Mouse (Mus musculus) A20 (cell line): ENCODE data around the gene Gm5741.
"Not testable (repeated sequence)": the region's sequence is repeated elsewhere in the genome, so short reads cannot be mapped to it uniquely, and the experiment has no call there.

ENCODE experiments used
- DNase-seq: peaks from one replicate; pipeline ENCODE4 v3.0.0-alpha.2; 2011; ENCODE audit warnings: low read depth, low spot score

Gm5741 gene

DNA sequence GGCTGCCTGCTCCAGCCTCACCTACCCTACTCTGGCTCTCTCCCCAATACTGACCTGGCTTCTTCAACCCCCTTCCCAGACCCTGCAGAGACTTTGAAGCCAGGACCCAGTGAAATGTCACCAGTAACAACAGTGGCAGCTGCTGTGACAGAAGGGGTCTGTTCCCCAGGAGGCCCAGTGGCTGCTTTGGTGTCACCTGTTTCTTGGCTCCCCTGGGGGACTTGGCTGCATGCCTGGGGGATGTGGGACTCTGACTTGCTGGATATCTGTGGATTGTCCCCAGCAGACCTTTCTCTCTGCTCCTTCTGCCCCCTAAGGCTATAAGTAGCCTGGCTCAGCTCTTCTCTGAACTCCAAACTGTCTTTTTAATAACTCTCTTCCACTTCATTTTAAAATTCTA lies at the start of gene Gm5741:
TSS of gene Gm5741 (minus strand) at position 1 of the 400 bp plus-strand sequence.
- DNase-seq: no peak

DNA sequence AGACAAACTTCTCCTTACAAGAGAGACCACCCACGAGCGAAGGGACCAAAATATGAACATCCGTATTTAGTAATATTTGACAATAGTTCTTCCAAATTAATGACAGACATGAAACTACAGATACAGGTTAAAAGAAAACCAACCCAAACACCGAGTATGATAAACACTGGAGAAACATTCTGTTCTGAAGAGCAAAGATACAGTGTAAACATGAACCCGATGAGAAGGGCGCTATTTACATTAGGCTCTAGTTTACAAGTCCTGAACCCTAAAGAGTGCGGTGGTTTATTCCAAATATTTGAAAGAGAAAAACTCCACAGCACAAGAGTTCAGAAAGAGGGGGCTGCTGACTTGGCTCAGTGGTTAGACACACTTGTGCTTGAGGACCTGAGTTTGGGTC lies 49.2 kb upstream of the Gm5741 start:
- DNase-seq: no peak

DNA sequence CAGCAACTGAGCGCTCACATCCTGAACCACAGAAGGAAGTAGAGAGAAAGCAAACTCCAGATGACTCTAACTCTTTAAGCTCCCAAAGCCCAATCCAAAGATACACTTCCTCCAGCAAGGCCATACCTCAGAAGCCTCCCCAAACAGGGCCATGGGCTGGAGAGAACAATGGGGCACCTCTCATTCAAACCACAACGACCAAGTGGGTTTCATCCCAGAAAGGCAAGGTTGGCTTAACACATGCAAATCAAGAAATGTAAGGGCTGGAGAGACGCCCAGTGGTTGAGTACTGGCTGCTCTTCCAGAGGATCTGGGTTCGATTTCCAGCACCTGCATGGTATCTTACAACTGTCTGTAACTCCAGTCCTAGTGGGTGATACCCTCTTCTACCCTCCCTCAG lies 47.7 kb upstream of the Gm5741 start:
- no peak for DNase-seq

DNA sequence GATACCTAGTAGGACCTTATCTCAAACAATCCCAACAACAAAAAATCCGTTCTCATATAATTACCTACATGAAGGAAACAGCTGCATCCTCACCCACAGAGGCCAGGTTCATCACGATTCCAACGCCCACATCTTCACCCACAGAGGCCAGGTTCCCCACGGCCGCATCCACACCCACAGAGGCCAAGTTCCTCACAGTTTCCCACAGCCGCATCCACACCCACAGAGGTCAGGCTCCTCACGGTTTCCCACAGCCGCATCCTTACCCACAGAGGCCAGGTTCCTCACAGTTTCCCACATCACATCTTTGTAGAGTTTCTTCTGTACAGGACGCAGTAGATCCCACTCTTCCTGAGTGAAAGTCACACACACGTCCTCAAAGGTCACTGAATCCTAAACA lies 45.5 kb upstream of the Gm5741 start:
- DNase-seq: no peak

DNA sequence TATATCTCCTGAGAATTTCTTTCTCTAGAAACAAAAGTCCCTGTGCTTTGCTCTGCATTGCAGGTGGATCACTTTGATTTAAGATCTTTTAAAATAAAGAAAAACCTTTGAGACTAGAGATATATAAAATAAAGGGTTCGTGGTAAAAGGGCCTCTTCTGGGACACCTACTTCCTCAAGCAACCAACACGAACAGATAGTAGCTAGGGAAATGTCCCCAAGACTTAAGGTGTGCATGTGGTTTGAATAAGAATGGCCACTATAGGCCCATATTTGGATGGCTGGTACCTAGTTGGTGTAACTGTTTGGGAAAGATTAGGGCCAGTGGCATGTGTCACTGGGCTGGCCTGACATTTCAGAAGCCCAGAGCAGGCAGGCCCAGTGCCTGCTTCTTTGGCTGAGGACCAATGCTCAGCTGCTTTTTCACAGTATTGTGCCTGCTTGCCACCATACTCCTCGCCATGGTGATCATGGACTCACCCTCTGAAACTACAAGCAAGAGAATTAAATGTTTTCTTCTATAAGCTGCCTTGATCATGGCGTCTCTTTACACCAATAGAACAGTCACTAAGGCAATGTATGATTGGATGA lies 32.4 kb upstream of the Gm5741 start:
- no peak for DNase-seq

DNA sequence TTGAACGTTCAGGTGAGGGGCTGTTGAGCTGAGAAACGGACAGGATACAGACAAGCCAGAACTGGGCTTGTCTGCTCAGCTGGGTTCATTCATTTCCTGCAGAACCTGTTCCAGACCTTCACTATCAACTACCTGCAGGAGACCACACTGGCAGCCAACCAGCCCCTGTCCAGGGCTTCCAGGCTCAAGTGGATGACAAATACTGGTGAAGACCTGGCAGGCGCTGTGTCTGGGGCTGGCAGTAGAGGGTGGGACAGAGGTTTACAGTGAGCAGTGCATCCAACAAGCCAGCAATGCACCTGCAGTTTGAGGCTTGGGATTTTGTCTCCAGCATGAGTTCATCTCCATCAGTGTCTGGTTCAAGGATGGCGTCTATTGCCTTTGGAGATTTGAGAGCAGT lies 29.1 kb upstream of the Gm5741 start:
- DNase-seq: no peak

DNA sequence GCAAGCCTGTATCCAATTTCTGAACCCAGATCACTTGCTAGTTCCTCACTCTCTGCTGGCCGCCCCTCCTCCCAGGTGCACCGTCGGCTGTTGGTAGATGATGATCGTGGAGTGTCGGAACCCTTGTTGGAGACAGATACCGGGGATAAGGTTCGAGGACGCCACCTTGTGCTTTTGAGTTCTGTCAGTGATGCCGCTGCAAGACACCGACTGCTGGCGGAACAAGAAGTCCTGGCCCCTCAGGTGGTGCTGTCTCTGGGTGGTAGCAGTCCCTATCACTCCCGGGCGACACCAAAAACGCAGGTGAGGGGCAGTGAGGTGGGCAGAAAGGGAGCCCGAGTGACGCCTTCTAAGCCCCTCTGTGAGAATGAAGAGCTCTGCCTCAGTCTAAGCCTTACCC lies 28.4 kb upstream of the Gm5741 start:
- DNase-seq: no peak

DNA sequence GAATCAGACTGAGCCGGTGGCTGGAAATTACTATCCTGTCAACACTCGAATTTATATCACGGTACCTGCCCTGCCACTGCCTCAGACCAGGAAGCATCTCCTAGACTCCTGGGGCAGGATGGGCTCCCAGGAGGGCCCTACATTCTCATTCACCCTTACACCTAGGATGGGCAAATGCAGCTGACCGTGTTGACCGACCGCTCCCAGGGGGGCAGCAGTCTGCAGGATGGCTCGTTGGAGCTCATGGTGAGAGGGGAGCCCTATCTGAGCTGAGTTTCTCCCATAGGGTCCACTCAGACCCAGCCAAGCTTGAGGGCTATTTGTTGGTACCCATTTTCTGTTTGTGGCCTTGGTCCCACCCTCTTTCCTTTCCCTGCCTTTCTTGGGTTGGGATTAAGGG lies 27.8 kb upstream of the Gm5741 start:
- DNase-seq: no peak

DNA sequence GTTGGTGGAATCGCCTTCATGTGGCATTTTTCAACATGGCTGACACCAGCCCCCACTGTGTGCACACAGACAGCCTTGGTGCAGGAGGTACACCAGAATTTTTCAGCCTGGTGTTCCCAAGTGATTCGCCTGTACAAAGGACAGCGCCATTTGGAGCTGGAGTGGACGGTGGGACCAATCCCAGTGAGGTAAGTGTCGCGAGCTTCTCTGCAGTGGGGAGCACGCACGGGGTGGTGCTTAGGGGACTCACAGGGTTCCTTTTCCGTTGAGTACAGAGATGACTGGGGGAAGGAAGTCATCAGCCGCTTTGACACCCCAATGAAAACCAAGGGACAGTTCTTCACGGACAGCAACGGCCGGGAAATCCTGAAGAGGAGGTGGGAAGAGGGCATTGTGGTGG lies 27.3 kb upstream of the Gm5741 start:
- no peak for DNase-seq

DNA sequence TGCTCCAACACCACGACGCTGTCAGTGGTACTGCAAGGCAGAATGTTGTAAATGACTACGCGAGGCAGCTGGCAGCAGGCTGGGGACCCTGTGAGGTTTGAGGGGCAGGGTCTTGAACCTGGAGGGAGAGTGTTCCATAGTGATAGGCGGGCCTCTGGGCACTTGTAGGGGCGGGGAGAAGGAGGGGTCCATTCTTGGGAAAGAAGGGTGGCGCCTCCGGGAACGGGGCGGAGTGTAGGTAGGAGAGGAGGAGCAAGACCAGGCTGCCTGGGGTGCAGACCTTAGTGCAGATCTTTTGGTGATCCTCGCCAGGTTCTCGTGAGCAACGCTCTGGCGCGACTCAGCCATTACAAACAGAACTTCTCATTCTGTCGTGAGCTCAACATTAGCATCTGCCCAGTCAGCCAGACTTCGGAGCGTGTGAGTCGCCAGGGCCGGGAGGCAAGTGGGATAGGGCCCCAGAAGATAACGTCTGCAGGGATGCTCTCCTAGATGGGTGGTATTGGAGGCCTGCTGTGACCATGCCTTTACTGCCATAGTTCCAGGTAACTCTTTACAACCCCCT lies 23.8 kb upstream of the Gm5741 start:
- DNase-seq: no peak

DNA sequence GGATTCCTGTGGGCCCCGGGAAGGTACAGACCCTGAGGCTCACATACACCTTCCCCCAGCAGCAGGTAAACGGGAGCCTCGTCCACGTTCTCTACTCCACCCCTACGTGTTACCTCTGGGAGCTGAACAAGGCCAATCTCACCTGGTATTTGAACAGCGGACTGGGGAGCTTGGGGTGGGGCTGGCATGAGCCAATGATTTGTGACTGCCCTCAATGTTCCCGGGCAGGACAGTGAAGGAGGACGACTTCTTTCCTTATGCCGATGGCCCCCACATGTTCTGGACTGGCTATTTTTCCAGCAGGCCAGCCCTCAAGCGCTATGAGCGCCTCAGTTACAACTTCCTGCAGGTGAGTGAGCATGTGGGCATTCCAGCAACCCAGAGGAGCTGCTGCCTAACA lies 23.1 kb upstream of the Gm5741 start:
- no peak for DNase-seq

DNA sequence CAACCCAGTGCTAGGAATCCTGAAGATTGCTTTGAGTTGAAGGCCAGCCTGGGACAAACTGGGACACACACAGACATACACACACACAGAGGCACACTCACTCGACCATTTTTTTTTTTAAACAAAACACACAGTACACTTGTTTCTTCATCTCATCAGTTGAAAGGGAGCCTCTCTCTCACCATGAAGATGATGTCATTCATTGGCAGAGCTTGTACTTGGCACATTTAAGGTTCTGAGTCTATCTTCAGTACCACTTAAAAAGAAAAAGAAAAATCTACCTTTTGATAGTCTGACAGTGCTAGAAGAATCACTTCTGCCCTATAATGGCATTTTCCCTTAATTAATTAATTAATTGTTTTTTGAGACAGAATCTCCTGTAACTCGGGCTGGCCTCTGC lies 21.0 kb upstream of the Gm5741 start:
- no peak for DNase-seq

DNA sequence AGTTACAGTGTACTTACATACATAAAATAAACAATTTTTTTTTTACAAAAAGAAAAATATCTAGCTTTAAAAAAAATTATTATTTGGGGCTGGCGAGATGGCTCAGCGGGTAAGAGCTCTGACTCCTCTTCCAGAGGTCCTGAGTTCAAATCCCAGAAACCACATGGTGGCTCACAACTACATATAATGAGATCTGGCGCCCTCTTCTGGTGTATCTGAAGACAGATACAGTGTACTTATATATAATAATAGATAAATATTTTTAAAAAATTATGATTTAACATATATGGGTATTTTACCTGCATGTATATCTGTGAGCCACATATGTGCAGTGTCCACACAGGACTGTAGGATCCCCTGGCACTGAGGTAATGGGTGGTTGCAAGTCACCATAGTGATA lies 18.5 kb upstream of the Gm5741 start:
- DNase-seq: no peak

DNA sequence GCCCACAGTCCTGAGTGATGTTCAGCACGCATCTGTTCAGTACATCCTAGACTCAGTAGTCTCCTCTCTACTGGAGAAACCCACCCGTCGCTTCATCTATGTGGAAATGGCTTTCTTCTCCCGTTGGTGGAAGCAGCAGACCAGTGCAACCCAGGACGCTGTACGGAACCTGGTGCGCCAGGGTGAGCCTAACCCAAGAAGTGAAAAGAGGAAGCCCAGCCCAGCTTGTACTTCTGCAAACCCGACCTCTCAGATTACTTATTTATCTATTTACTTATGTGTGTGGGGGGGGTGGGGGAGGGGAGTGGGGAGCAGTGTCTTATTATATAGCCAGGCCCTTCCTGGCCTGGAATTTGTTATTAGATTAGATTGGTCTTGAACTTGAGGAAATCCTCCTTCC lies 16.9 kb upstream of the Gm5741 start:
- peak; percentile 78 for DNase-seq

DNA sequence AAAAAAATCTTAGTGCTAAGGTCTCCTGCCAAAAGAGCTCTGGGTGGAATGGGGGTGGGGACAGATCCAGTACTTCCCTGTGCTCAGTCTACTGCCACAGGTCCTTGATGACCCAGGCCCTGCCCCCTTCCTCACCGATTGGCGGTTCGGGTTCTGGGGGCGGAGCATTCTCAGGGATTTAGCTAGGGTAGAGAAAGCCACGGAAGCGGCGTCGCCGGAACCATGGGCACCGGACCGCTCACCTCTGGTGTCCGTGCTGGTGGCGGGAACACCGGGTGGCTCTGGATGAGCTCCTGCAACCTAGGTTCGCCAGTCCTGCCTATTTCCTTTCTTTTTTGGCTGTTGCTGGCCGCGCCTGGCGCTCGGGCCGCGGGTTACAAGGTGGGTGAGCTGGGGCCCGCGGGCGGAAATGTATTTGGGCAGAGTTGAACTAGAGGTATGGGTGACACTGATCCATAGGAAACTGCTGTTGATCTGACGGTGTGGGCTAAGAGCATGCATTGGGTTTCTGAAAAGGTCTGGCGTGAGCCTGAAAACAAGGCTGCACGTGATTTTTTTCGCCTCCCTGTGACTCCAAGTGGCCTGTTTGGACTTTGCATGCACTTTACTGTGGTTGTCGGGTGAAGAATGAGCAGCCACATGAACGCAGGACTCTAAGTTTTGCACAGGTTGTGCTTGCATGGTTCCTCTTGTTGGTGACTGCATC lies 15.5 kb upstream of the Gm5741 start, which contains the start of gene Man2b1:
TSS of gene Man2b1 (plus strand) at position 163 of the 706 bp plus-strand sequence.
- peak; percentile 93 for DNase-seq

DNA sequence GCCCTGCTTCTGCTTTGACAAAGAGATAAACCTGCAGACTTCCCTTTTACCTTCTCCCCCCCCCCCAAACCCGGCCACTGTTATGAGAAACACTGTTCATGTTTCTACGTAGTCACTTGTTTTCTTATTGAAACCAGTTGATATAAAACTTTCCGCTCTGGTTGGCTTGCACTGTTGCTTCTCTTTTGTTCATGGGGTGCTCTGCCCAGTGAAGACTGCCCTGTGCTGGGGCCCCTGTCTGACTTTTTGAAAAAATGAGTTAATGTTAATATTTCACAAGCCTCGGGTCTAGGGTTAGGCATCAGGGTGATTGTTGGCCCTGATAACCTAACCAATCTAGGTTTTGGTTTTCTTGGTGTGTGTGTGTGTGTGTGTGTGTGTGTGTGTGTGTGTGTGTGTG lies 14.4 kb upstream of the Gm5741 start:
- DNase-seq: not testable (repeated sequence)

DNA sequence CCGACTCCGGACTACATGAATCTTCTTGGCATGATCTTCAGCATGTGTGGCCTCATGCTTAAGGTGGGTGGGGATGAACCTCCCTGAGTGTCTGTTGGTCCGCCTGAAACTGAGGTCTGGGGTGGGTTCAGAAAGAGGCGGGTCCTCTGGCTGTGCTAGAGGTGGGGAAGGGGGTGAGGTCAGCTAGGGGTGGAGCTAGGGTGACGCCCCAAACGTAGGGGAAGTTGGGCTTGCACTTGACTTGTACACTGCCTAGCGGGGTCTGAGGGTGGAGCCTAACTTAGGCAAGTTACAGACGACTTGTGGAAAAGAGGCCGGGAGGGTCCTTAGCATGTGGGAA lies 13.4 kb upstream of the Gm5741 start, which contains the start of gene Wdr83:
TSS of gene Wdr83 (minus strand) at position 91 of the 340 bp plus-strand sequence.
- DNase-seq: peak; percentile 93

DNA sequence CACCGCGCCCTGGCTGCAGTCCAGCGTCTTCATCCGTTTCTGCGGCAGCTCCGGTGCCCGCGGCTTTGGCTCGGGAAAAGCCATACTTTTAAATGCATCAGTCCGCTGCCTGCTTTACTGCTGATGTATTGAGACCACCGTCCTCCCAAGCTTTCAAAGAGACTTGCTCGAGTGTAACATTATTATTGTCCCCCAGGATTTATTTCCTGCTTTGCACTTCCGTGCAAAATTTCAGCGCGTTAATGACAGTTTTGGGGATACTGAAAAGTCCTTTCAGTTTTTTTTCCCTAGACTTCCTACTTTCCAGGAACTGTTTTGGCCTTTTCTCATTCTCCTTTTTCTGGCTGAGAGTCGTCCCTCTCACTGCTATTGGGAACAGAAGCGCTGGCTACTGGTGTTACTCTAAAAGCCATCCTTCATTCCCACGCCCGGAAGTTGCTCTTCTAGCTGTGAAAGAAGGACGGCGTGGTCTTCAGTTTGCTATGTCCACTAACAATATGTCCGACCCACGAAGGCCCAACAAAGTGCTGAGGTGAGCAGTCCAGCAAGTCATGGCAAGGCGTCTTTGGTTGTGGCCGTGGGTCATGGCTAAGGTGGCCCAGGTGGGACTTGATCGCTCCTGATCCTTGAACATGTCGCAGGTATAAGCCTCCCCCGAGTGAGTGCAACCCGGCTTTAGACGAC lies 12.9 kb upstream of the Gm5741 start, which contains the start of gene Wdr83os:
TSS of gene Wdr83os (plus strand) at position 209 of the 684 bp plus-strand sequence.
- peak; percentile 92 for DNase-seq

DNA sequence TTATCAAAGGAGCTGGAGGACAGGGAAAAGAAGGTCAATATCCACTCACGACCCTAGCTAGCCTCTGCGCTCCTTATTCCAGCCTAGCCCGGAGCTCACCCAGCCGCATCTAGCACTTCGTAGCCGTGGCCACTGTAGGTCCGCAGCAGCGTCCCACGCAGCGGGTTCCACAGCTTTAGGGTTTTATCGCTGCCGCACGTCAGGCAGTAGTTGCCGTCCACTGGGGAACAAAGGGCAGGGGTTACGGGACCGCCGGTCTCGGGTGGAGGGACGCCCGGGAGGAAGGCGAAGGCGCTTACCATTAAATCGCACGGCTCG lies 12.4 kb upstream of the Gm5741 start:
- no peak for DNase-seq

DNA sequence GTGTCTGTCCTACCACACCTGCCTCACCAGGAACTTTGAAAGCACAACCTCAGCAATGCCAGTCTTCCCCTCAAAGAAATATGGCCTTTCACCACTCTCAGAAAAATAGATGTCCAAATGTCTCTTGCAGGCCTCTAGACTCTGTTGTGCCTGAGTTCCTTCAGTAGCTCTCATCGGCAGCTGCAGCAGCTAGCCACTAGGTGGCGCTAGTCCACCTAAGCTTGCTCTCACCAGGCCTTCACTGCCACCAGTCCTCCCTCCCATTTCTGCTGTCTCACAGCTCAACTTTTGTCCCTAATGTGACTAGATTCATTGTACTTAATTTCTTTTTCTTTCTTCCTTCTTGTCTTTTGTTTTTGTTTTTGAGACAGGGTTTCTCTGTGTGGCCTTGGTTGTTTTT lies 9.2 kb upstream of the Gm5741 start:
- peak; percentile 85 for DNase-seq

DNA sequence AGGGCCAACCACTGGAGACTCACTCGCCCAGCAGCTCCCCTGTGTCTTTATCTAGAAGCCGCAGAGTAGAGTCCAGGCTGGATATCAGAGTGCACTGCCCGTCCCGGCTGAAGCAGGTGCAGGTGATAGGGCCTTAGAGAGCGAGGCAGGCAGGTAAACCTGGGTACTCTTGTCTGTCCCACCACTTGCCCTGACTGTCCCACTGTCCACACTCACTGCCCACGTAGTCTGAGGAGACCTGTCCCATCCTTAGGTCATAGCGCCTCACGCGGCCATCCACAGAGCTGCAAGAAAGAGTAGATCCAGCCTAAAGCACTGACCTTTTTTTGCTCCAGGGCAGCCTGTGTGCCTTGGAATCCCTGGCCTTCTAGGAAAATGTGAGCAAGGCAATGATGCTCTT lies 8.2 kb upstream of the Gm5741 start:
- DNase-seq: peak; percentile 35

DNA sequence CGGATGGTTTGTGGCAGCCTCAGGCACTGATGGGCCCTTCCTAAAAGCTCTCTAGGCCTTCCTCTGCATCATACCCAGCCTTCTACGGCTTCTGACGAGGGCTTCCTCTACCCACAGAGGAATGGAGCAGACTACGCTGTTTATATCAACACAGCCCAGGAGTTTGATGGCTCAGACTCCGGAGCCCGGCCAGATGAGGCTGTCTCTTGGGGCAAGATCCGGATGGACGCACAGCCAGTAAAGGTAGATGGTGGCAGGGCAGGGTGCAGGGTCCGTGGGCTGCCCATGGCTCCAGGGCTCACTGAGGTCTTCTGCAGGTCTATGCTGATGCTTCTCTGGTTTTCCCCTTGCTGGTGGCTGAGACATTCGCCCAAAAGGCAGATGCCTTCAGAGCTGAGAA lies 6.8 kb upstream of the Gm5741 start:
- DNase-seq: no peak

DNA sequence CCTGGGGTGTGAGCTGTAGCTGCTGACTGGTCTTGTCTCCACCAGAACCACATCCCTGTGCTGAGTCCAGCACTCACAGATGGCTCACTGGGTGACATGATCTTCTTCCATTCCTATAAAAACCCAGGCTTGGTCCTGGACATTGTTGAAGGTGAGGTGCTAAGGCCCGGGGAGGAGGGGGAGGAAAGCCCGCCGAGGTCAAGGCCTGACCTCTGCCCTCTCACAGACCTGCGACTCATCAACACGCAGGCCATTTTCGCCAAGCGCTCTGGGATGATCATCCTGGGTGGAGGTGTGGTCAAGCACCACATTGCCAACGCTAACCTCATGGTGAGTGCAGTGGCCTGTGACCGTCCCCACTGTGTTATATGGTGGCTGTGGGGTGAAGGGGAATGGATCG lies 6.4 kb upstream of the Gm5741 start:
- no peak for DNase-seq
